Mouse (Mus musculus): ENCODE data around the gene Gpr27. TPM values are rescaled to one million over a fixed set of nuclear protein-coding genes. Genes with fewer than 3 reads are reported as not detected.
A peak's percentile ranks its signal among the peaks of the same experiment; 100 is the strongest.

Gpr27 gene
- polyA plus RNA-seq, 1 experiment from 2014 or later, result 0.55 TPM

GRCm38 (mm10) chr6:99688513-99688912 is 4.0 kb upstream of the Gpr27 start:
- H3K4me3 ChIP-seq (ENCODE audit: low read depth, low read length), result no peak overlapping the region
- no peaks in the 10 kb centered on the region for H3K9me3 ChIP-seq (ENCODE audit: control insufficient read depth, low read length)
- no peak overlapping the region for H3K4me2 ChIP-seq
- H3K27me3 ChIP-seq (replicated peaks; ENCODE audit: control insufficient read depth, insufficient read depth, low read length), result peaks cover 42% of the 10 kb centered on the region
- H3K36me3 ChIP-seq (ENCODE audit: control insufficient read depth, insufficient read depth, low read length), result no peaks in the 10 kb centered on the region
- peaks cover 3% of the 10 kb centered on the region; the same call in 1 of the 2 replicates for H3K4me1 ChIP-seq (replicated peaks; ENCODE audit: control insufficient read depth, insufficient read depth, low read length)
- no peak overlapping the region for H3K27ac ChIP-seq (ENCODE audit: low read depth, low read length)
- 75% methylated on average over 6 of the region's 6 CpGs for WGBS
- no peak for DNase-seq (ENCODE audit: low spot score)
- no peak overlapping the region for H3K9ac ChIP-seq (ENCODE audit: low read depth, low read length)
- no peak for ATAC-seq (replicated peaks; ENCODE audit: low FRiP score)

DNA sequence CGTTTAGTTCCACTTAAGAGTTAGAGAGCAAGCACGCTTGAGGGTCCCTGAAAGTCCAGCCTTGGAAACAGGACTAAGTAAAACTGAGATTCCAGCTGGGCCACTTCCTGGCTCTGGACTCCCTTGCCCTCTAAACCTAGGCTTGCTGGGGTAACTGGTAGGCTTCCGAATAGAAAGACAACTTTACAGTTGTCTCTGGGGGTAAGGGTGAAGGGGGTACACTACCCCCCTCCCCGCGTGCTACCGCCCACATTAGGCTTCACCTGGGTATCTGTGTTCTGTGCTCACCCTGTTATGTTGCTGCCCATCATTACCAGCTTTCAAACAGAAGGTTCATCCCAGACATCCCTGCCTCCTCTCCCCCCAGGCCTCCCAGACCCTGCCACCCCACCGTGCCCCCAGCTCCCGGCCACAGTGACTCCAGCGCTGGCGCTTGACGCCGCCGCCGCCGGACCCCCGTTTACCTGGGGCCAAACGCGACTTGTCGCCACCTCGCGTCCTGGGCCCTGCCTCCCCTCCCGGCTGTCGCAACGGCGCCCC is 743 bp upstream of the Gpr27 start:
- peaks cover 72% of the 10 kb centered on the region for H3K27me3 ChIP-seq (replicated peaks; ENCODE audit: control insufficient read depth, insufficient read depth, low read length)
- H3K27ac ChIP-seq (ENCODE audit: low read depth, low read length), result no peak overlapping the region
- peaks cover 3% of the 10 kb centered on the region; the same call in 1 of the 2 replicates for H3K4me1 ChIP-seq (replicated peaks; ENCODE audit: control insufficient read depth, insufficient read depth, low read length)
- H3K4me2 ChIP-seq, result peak overlapping the region; percentile 76
- no peak overlapping the region for H3K9ac ChIP-seq (ENCODE audit: low read depth, low read length)
- H3K4me3 ChIP-seq (ENCODE audit: low read depth, low read length), result peak overlapping the region; percentile 63
- no peaks in the 10 kb centered on the region for H3K36me3 ChIP-seq (ENCODE audit: control insufficient read depth, insufficient read depth, low read length)
- WGBS, result 5% methylated on average over 25 of the region's 25 CpGs
- ATAC-seq (replicated peaks; ENCODE audit: low FRiP score) (no peak), DNase-seq (ENCODE audit: low spot score) (no peak)
- no peaks in the 10 kb centered on the region for H3K9me3 ChIP-seq (ENCODE audit: control insufficient read depth, low read length)

- Histone ChIP-seq H3K4me1 (replicated peaks; ENCODE audit: control insufficient read depth, insufficient read depth, low read length) (peaks cover 3% of the 10 kb centered on the region; the same call in 1 of the 2 replicates), H3K36me3 (ENCODE audit: control insufficient read depth, insufficient read depth, low read length) (no peaks in the 10 kb centered on the region), H3K27me3 (replicated peaks; ENCODE audit: control insufficient read depth, insufficient read depth, low read length) (peaks cover 78% of the 10 kb centered on the region), H3K4me2 (peak overlapping the region; percentile 76), H3K27ac (ENCODE audit: low read depth, low read length) (no peak overlapping the region), H3K4me3 (ENCODE audit: low read depth, low read length) (peak overlapping the region; percentile 63), H3K9ac (ENCODE audit: low read depth, low read length) (peak overlapping the region; percentile 40; the same call in 1 of the 2 replicates), H3K9me3 (ENCODE audit: control insufficient read depth, low read length) (no peaks in the 10 kb centered on the region)
- ATAC-seq (replicated peaks; ENCODE audit: low FRiP score) (no peak), DNase-seq (ENCODE audit: low spot score) (no peak)
- 3% methylated on average over 99 of the region's 110 CpGs for WGBS
These were observed 700 bp downstream of the Gpr27 start for GRCm38 (mm10) chr6:99692916-99693841.

- Histone ChIP-seq H3K4me3 (ENCODE audit: low read depth, low read length) (no peak overlapping the region), H3K9me3 (ENCODE audit: control insufficient read depth, low read length) (no peaks in the 10 kb centered on the region), H3K9ac (ENCODE audit: low read depth, low read length) (no peak overlapping the region), H3K4me1 (replicated peaks; ENCODE audit: control insufficient read depth, insufficient read depth, low read length) (no peaks in the 10 kb centered on the region), H3K27me3 (replicated peaks; ENCODE audit: control insufficient read depth, insufficient read depth, low read length) (peaks cover 18% of the 10 kb centered on the region), H3K27ac (ENCODE audit: low read depth, low read length) (no peak overlapping the region), H3K4me2 (no peak overlapping the region), H3K36me3 (ENCODE audit: control insufficient read depth, insufficient read depth, low read length) (no peaks in the 10 kb centered on the region)
- 63% methylated on average over 3 of the region's 3 CpGs for whole genome bisulfite sequencing
- ATAC-seq (replicated peaks; ENCODE audit: low FRiP score), result no peak
- DNase-seq (ENCODE audit: low spot score), result no peak
These were observed 8.0 kb downstream of the Gpr27 start for GRCm38 (mm10) chr6:99700484-99700883.

- no peaks in the 10 kb centered on the region for H3K4me1 ChIP-seq (replicated peaks; ENCODE audit: control insufficient read depth, insufficient read depth, low read length)
- DNase-seq (ENCODE audit: low spot score) (no peak), ATAC-seq (replicated peaks; ENCODE audit: low FRiP score) (no peak)
- no peak overlapping the region for H3K9ac ChIP-seq (ENCODE audit: low read depth, low read length)
- 60% methylated on average over 11 of the region's 11 CpGs for WGBS
- H3K4me2 ChIP-seq, result no peak overlapping the region
- no peaks in the 10 kb centered on the region for H3K36me3 ChIP-seq (ENCODE audit: control insufficient read depth, insufficient read depth, low read length)
- no peak overlapping the region for H3K27ac ChIP-seq (ENCODE audit: low read depth, low read length)
- H3K9me3 ChIP-seq (ENCODE audit: control insufficient read depth, low read length), result no peaks in the 10 kb centered on the region
- H3K27me3 ChIP-seq (replicated peaks; ENCODE audit: control insufficient read depth, insufficient read depth, low read length), result no peaks in the 10 kb centered on the region
- H3K4me3 ChIP-seq (ENCODE audit: low read depth, low read length), result no peak overlapping the region
These were observed 19.2 kb downstream of the Gpr27 start for GRCm38 (mm10) chr6:99711576-99712101.

- no peak overlapping the region for H3K4me3 ChIP-seq (ENCODE audit: low read depth, low read length)
- DNase-seq (ENCODE audit: low spot score), result no peak
- no peaks in the 10 kb centered on the region for H3K36me3 ChIP-seq (ENCODE audit: control insufficient read depth, insufficient read depth, low read length)
- H3K4me1 ChIP-seq (replicated peaks; ENCODE audit: control insufficient read depth, insufficient read depth, low read length), result no peaks in the 10 kb centered on the region
- 84% methylated on average over 5 of the region's 5 CpGs for WGBS
- H3K9ac ChIP-seq (ENCODE audit: low read depth, low read length), result no peak overlapping the region
- no peak overlapping the region for H3K27ac ChIP-seq (ENCODE audit: low read depth, low read length)
- no peaks in the 10 kb centered on the region for H3K9me3 ChIP-seq (ENCODE audit: control insufficient read depth, low read length)
- ATAC-seq (replicated peaks; ENCODE audit: low FRiP score), result no peak
- H3K27me3 ChIP-seq (replicated peaks; ENCODE audit: control insufficient read depth, insufficient read depth, low read length), result no peaks in the 10 kb centered on the region
- no peak overlapping the region for H3K4me2 ChIP-seq
These were observed 20.8 kb downstream of the Gpr27 start for GRCm38 (mm10) chr6:99713256-99713655.

DNA sequence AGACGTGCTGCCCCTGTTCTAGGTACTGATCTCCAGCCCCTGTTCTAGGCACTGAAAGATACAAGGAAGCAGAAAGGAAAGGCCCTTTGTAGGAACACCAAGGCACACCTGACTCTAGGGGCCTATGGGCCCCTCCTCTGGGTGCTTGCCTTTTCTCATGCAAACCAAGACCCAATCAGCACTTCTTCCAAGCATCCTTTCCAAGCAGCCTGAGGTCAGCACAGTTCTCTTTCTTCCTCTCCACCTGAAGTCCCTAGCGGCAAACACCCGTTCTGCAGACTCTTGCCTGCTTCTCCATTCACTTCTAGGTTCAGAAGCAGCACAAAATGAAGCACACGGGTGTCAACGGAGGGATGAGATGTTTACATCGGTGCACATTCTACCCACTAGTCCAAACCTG is 22.7 kb downstream of the Gpr27 start:
- Histone ChIP-seq H3K4me2 (no peak overlapping the region), H3K4me3 (ENCODE audit: low read depth, low read length) (no peak overlapping the region), H3K27me3 (replicated peaks; ENCODE audit: control insufficient read depth, insufficient read depth, low read length) (no peaks in the 10 kb centered on the region), H3K4me1 (replicated peaks; ENCODE audit: control insufficient read depth, insufficient read depth, low read length) (no peaks in the 10 kb centered on the region), H3K9me3 (ENCODE audit: control insufficient read depth, low read length) (no peaks in the 10 kb centered on the region), H3K36me3 (ENCODE audit: control insufficient read depth, insufficient read depth, low read length) (no peaks in the 10 kb centered on the region), H3K27ac (ENCODE audit: low read depth, low read length) (no peak overlapping the region), H3K9ac (ENCODE audit: low read depth, low read length) (no peak overlapping the region)
- DNase-seq (ENCODE audit: low spot score) (no peak), ATAC-seq (replicated peaks; ENCODE audit: low FRiP score) (no peak)
- 52% methylated on average over 6 of the region's 6 CpGs for WGBS

- 56% methylated on average over 6 of the region's 6 CpGs for WGBS
- H3K9me3 ChIP-seq (ENCODE audit: control insufficient read depth, low read length), result no peaks in the 10 kb centered on the region
- no peaks in the 10 kb centered on the region for H3K27me3 ChIP-seq (replicated peaks; ENCODE audit: control insufficient read depth, insufficient read depth, low read length)
- no peaks in the 10 kb centered on the region for H3K4me1 ChIP-seq (replicated peaks; ENCODE audit: control insufficient read depth, insufficient read depth, low read length)
- ATAC-seq (replicated peaks; ENCODE audit: low FRiP score) (no peak), DNase-seq (ENCODE audit: low spot score) (no peak)
- no peak overlapping the region for H3K4me3 ChIP-seq (ENCODE audit: low read depth, low read length)
- no peaks in the 10 kb centered on the region for H3K36me3 ChIP-seq (ENCODE audit: control insufficient read depth, insufficient read depth, low read length)
- H3K9ac ChIP-seq (ENCODE audit: low read depth, low read length), result no peak overlapping the region
- H3K27ac ChIP-seq (ENCODE audit: low read depth, low read length), result no peak overlapping the region
- no peak overlapping the region for H3K4me2 ChIP-seq
These were observed 23.4 kb downstream of the Gpr27 start for GRCm38 (mm10) chr6:99715913-99716312.
